Mouse (Mus musculus) kidney, adult 2 months (tissue): ENCODE measurements at regions not wholly inside any gene's neighbourhood (a gene's known extent, or its start where the extent isn't known, plus 50 kb on each side); places are given as distances from the start of the nearest gene placed in this dataset.

Experiments
- DNase-seq: peaks from one replicate; pipeline ENCODE4 v3.0.0; 2021
- H3K27ac ChIP-seq: fragments of 200-500 bp; 2 replicates; pipeline ENCODE4 v1.5.1; 2012; ENCODE audit warnings: low read depth, low read length, control low read depth, inconsistent platforms; ENCODE audit not compliant: insufficient read depth
- H3K27me3 ChIP-seq: fragments of 200-500 bp; replicated peaks from 2 replicates; pipeline ENCODE4 v1.6.1; 2012; ENCODE audit warnings: mild to moderate bottlenecking, moderate library complexity, low read length, inconsistent platforms; ENCODE audit not compliant: control insufficient read depth, insufficient read depth
- H3K36me3 ChIP-seq: fragments of 200-500 bp; 2 replicates; pipeline ENCODE4 v1.6.1; 2012; ENCODE audit warnings: mild to moderate bottlenecking, moderate library complexity, low read length, inconsistent platforms; ENCODE audit not compliant: control insufficient read depth, insufficient read depth
- H3K4me1 ChIP-seq: fragments of 200-500 bp; 2 replicates; pipeline ENCODE4 v1.6.1; 2011; ENCODE audit warnings: low read length; ENCODE audit not compliant: control insufficient read depth, insufficient read depth
- H3K4me3 ChIP-seq: fragments of 200-500 bp; 2 replicates; pipeline ENCODE4 v1.5.1; 2011; ENCODE audit warnings: mild to moderate bottlenecking, low read depth, low read length, control low read depth; ENCODE audit not compliant: insufficient read depth
- CTCF ChIP-seq: fragments of 200-500 bp; conservative IDR thresholded peaks from 2 replicates; pipeline ENCODE4 v1.5.1; 2011; ENCODE audit warnings: low read depth, mild to moderate bottlenecking, control low read depth, low read length, moderate library complexity, mixed read lengths; ENCODE audit not compliant: insufficient read depth, insufficient read length
- POLR2A ChIP-seq: fragments of 200-500 bp; IDR thresholded peaks from one replicate; pipeline ENCODE4 v1.6.1; 2011; ENCODE audit warnings: low read depth, low read length, control low read depth
- WGBS: fragments of 180-500 bp; shearing (Covaris S2); methylation state at CpG from one replicate; pipeline ENCODE4 v1.1.7; 2018; 5-methylcytosine and 5-hydroxymethylcytosine counted together

DNA sequence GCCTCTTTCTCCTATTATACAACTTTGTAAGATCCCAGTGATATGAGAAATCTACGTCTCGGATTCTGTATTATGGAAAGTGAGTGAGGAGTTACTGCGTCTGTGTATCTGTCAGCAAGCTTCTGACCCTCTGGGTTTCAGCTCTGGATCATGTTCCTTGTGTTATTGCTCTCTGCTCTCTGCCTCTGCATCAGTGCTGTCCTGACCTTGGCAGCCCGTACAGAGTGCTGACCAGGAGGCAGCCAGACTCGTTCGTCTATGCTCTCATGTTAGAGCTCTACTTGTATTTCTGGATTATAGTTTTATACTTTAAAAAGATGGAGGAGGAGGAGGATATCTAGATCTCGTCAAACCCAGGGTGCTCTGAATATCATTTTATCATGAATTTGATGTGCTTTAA is 121.1 kb upstream of the Adamts9 start:
- no peak overlapping the region for H3K4me3 ChIP-seq
- 60% methylated on average over 7 of the region's 7 CpGs for WGBS
- H3K27me3 ChIP-seq = no peaks in the 10 kb centered on the region
- H3K36me3 ChIP-seq = no peaks in the 10 kb centered on the region
- TF ChIP-seq POLR2A = no peak
- TF ChIP-seq CTCF = no peak
- H3K27ac ChIP-seq = no peak overlapping the region
- no peak for DNase-seq
- peaks cover 7% of the 10 kb centered on the region for H3K4me1 ChIP-seq

DNA sequence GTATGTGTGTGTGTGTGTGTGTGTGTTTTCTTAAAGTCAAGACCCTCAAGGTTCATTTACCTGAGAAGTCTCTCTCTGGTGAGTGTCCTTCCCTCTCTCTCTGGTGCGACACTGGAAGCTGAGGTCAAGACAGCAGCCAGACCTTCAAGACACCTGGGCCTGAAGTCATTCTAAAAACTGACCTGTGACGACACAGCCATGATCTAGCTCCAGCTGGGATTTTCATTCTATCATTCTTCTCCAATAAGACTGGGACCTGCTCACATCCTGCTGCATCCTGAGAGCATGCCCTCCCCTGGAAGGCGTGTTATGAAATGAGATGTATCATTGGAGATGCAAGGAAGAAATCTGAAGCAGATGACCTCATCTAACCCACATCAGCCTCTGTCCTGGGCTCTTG is 118.4 kb upstream of the Adamts9 start:
- Histone ChIP-seq H3K4me1 (peaks cover 7% of the 10 kb centered on the region), H3K27ac (no peak overlapping the region), H3K27me3 (no peaks in the 10 kb centered on the region), H3K36me3 (no peaks in the 10 kb centered on the region), H3K4me3 (no peak overlapping the region)
- WGBS = 93% methylated on average over 3 of the region's 3 CpGs
- DNase-seq = no peak
- TF ChIP-seq POLR2A = no peak
- TF ChIP-seq CTCF = no peak

DNA sequence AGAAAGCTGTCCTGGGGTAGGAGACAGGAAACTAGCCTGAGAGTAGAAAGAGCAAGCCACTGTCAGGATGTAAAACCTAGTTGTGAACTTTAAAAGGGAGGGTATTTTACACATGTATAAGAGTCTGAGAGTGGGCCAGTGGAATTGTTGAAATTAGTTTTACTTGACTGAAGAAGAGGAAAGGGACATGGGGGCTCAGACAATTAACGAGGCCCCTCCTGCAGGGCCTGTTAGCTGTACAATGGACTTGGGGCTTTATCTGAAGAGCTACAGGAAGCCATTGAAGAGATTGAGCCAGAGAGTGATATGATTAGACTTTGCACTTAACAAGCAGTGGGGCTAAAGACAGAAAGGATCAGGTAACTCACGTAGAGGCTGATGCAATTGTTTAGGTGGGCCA is 102.2 kb upstream of the Adamts9 start:
- no peak for DNase-seq
- H3K27me3 ChIP-seq = no peaks in the 10 kb centered on the region
- 75% methylated on average over 2 of the region's 2 CpGs for WGBS
- no peaks in the 10 kb centered on the region for H3K4me1 ChIP-seq
- no peak overlapping the region for H3K4me3 ChIP-seq
- no peak overlapping the region for H3K27ac ChIP-seq
- no peaks in the 10 kb centered on the region for H3K36me3 ChIP-seq
- TF ChIP-seq CTCF = no peak
- no peak for TF ChIP-seq POLR2A

DNA sequence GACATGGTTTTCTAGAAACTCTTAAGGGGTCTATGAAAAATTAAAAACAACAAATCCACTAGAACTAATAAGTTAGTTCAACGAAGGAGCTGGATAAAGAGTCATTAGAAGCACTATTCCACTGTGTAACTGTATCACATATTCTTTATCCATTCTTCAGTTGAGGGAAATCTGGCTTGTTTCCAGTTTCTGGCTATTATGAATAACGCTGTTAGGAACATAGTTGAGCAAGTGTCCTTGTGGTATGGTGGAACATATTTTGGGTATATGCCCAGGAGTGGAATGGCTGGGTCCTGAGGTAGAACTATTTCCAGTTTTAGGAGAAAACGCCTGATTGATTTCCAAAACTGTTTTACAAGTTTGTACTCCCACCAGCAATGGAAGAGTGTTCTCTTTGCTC is 97.7 kb upstream of the Adamts9 start:
- H3K27me3 ChIP-seq = no peaks in the 10 kb centered on the region
- TF ChIP-seq POLR2A (no peak), CTCF (no peak)
- H3K27ac ChIP-seq = no peak overlapping the region
- H3K4me1 ChIP-seq = no peaks in the 10 kb centered on the region
- no peak for DNase-seq
- no peak overlapping the region for H3K4me3 ChIP-seq
- 79% methylated on average over 3 of the region's 3 CpGs for WGBS
- H3K36me3 ChIP-seq = no peaks in the 10 kb centered on the region

DNA sequence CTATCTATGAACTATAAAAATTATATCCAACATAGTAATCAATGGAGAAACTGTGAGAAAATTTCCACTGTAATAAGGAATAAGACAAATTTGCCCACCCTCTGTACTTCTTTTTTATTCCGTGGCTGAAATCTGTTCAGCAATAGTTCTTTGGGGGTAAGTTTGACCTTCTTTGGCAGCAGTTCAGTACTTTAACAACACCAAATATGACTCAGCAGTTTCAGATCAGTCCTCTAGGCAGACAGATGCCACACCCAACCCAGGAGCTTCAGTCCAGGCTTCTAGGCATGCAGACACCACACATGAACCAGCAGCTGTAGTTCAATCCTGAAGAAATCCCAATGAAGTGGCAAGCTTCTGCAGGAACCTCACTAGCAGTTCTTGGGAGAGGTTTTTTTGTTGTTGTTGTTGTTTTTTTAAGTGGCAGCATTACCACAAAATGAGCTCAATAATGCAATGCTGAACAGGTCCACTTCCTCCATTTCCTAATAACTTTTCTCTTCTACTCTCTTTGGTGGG is 88.6 kb upstream of the Adamts9 start:
- no peak overlapping the region for H3K4me3 ChIP-seq
- no peak overlapping the region for H3K27ac ChIP-seq
- 49% methylated on average over 1 of the region's 1 CpGs for WGBS
- no peaks in the 10 kb centered on the region for H3K36me3 ChIP-seq
- TF ChIP-seq POLR2A (no peak), CTCF (no peak)
- DNase-seq = peak; percentile 3
- H3K4me1 ChIP-seq = no peaks in the 10 kb centered on the region
- no peaks in the 10 kb centered on the region for H3K27me3 ChIP-seq

DNA sequence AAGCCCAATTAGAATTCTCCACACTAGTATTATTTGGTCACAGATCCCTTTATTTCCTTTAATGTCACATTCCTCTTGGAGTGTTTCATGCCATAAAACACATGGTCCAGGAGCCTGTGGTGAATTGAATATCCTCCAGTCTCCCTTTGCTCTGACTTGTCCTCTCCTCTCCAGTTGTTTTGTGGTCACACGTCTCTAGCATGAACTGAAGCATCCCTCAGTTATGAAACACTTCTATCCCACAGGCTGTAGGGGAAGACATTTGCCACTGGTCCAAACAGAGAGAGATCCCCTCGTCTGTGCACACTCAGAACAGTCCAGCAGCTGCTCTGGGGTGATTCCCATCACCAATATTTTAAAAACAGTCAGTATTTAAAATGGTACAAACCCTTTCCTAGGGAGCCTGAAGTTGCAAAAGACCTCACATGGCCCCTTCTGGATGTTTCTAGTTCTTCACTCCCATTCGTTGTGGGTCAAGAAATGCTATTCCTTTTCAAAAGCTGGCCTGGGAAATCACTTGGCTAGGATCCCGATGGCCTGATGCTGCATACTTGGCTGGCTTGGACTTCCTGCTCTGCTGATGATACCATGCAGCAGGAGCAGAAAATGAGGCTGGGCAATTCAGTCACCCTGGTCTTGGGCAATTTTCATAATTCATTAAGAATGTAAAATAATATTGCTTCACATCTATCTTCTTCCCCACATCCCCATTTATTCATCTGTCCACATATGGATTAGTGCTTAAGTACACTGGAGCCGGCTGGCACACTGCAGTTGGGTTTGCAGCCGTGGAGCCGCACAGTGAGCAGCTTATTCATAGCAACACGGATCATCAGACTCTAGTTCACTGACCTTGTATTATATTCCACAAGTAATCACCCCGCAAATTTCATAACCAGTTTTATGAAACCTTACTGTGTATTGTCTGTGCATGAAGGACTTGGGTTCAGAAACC is 83.1 kb upstream of the Adamts9 start:
- DNase-seq = peak; percentile 75
- 58% methylated on average over 9 of the region's 9 CpGs for WGBS
- TF ChIP-seq POLR2A (no peak), CTCF (no peak)
- H3K4me1 ChIP-seq = 0 out of 2 replicates have a peak, but pooled peaks cover 3% of the 10 kb centered on the region
- no peaks in the 10 kb centered on the region for H3K27me3 ChIP-seq
- H3K4me3 ChIP-seq = no peak overlapping the region
- no peaks in the 10 kb centered on the region for H3K36me3 ChIP-seq
- H3K27ac ChIP-seq = no peak overlapping the region

DNA sequence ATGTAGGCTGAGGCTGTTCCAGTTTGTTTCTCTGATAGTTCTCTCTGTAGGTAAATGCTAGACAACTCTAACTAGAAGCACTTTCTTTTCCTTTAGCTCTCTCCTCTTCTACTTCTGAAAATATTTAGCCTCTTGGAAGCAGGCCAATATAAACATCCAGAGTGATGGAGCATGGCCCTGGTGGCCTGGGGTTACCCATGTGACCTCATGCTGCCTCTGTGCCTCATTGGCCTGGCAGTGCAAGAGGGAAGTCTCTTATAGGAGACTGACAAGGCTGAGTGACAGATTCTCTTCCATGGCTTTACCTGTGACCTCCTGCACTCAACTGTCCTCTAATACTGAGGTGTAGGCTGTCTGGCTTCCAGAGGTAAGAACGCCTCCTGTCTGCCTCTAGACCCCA is 71.2 kb upstream of the Adamts9 start:
- DNase-seq = peak; percentile 66
- no peaks in the 10 kb centered on the region for H3K36me3 ChIP-seq
- 91% methylated on average over 1 of the region's 1 CpGs for WGBS
- H3K27ac ChIP-seq = no peak overlapping the region
- H3K4me1 ChIP-seq = no peaks in the 10 kb centered on the region; the same call in 1 of the 2 replicates
- TF ChIP-seq CTCF (no peak), POLR2A (no peak)
- no peaks in the 10 kb centered on the region for H3K27me3 ChIP-seq
- no peak overlapping the region for H3K4me3 ChIP-seq
